Mouse (Mus musculus) kidney, adult 2 months (tissue): Measurements from ENCODE around the gene Utrn.

ENCODE experiments used
- CTCF ChIP-seq: fragments of 200-500 bp; conservative IDR thresholded peaks from 2 replicates; pipeline ENCODE4 v1.5.1; 2011; ENCODE audit warnings: low read depth, mild to moderate bottlenecking, control low read depth, low read length, moderate library complexity, mixed read lengths; ENCODE audit not compliant: insufficient read depth, insufficient read length
- POLR2A ChIP-seq: fragments of 200-500 bp; IDR thresholded peaks from one replicate; pipeline ENCODE4 v1.6.1; 2011; ENCODE audit warnings: low read depth, low read length, control low read depth

GRCm38 (mm10) chr10:12792049-12792448 lies 77.1 kb downstream of the Utrn start:
- TF ChIP-seq CTCF: no peak
- TF ChIP-seq POLR2A: no peak
